Mouse (Mus musculus): ENCODE measurements around the gene Wfikkn2. TPM values are rescaled to one million over a fixed set of nuclear protein-coding genes. Genes with fewer than 3 reads are reported as not detected.

Gene Wfikkn2
- polyA plus RNA-seq, 1 experiment from 2014 or later = 3.4 TPM

GRCm38 (mm10) chr11:94199771-94200170 lies 46.0 kb downstream of the Wfikkn2 start:
- H3K27me3 ChIP-seq = no peaks in the 10 kb centered on the region
- no peak overlapping the region for H3K27ac ChIP-seq
- no peak overlapping the region for H3K4me3 ChIP-seq (replicated peaks)
- H3K9ac ChIP-seq = no peak overlapping the region
- no peaks in the 10 kb centered on the region for H3K9me3 ChIP-seq (replicated peaks)
- no peaks in the 10 kb centered on the region for H3K36me3 ChIP-seq
- no peak for ATAC-seq (replicated peaks; ENCODE audit: low FRiP score)
- no peak overlapping the region for H3K4me2 ChIP-seq
- WGBS = 87% methylated on average over 2 of the region's 2 CpGs
- 0 out of 2 replicates have a peak, but pooled peaks cover 2% of the 10 kb centered on the region for H3K4me1 ChIP-seq

GRCm38 (mm10) chr11:94198405-94199146 lies 47.2 kb downstream of the Wfikkn2 start:
- no peak overlapping the region for H3K4me3 ChIP-seq (replicated peaks)
- 83% methylated on average over 7 of the region's 7 CpGs for WGBS
- no peak overlapping the region for H3K9ac ChIP-seq
- no peak overlapping the region for H3K4me2 ChIP-seq
- H3K27me3 ChIP-seq = no peaks in the 10 kb centered on the region
- ATAC-seq (replicated peaks; ENCODE audit: low FRiP score) = no peak
- H3K9me3 ChIP-seq (replicated peaks) = no peaks in the 10 kb centered on the region
- H3K4me1 ChIP-seq = 0 out of 2 replicates have a peak, but pooled peaks cover 3% of the 10 kb centered on the region
- H3K36me3 ChIP-seq = no peaks in the 10 kb centered on the region
- no peak overlapping the region for H3K27ac ChIP-seq

- 0 out of 2 replicates have a peak, but pooled peaks cover 3% of the 10 kb centered on the region for H3K4me1 ChIP-seq
- no peaks in the 10 kb centered on the region for H3K27me3 ChIP-seq
- no peak overlapping the region for H3K4me3 ChIP-seq (replicated peaks)
- no peak overlapping the region for H3K4me2 ChIP-seq
- H3K27ac ChIP-seq = no peak overlapping the region
- 60% methylated on average over 3 of the region's 3 CpGs for WGBS
- no peak for ATAC-seq (replicated peaks; ENCODE audit: low FRiP score)
- H3K9ac ChIP-seq = no peak overlapping the region
- H3K9me3 ChIP-seq (replicated peaks) = no peaks in the 10 kb centered on the region
- no peaks in the 10 kb centered on the region for H3K36me3 ChIP-seq
Measured at GRCm38 (mm10) chr11:94196311-94196710, 49.5 kb downstream of the Wfikkn2 start.

- H3K4me2 ChIP-seq = no peak overlapping the region
- no peak for ATAC-seq (replicated peaks; ENCODE audit: low FRiP score)
- WGBS = 70% methylated on average over 2 of the region's 2 CpGs
Measured at GRCm38 (mm10) chr11:94193109-94193508, 52.7 kb downstream of the Wfikkn2 start.

GRCm38 (mm10) chr11:94190665-94191064 lies 55.1 kb downstream of the Wfikkn2 start:
- no peak for ATAC-seq (replicated peaks; ENCODE audit: low FRiP score)
- peak overlapping the region; percentile 72 for H3K27ac ChIP-seq
- H3K9ac ChIP-seq = no peak overlapping the region
- H3K4me1 ChIP-seq = peaks cover 18% of the 10 kb centered on the region; the same call in 1 of the 2 replicates
- H3K4me2 ChIP-seq = no peak overlapping the region
- no peaks in the 10 kb centered on the region for H3K27me3 ChIP-seq
- H3K9me3 ChIP-seq (replicated peaks) = no peaks in the 10 kb centered on the region
- H3K36me3 ChIP-seq = no peaks in the 10 kb centered on the region
- H3K4me3 ChIP-seq (replicated peaks) = no peak overlapping the region
- 79% methylated on average over 5 of the region's 5 CpGs for WGBS

More at GRCm38 (mm10) chr11:94193109-94193508, 52.7 kb downstream of the Wfikkn2 start:
- Histone ChIP-seq H3K9me3 (replicated peaks) (no peaks in the 10 kb centered on the region), H3K9ac (no peak overlapping the region), H3K36me3 (no peaks in the 10 kb centered on the region), H3K27ac (no peak overlapping the region), H3K4me1 (peaks cover 18% of the 10 kb centered on the region; the same call in 1 of the 2 replicates), H3K4me3 (replicated peaks) (no peak overlapping the region), H3K27me3 (no peaks in the 10 kb centered on the region)

- WGBS = 35% methylated on average over 10 of the region's 10 CpGs
- H3K9ac ChIP-seq = no peak overlapping the region
- ATAC-seq (replicated peaks; ENCODE audit: low FRiP score) = peak; percentile 87
Measured at GRCm38 (mm10) chr11:94189579-94189978, 56.2 kb downstream of the Wfikkn2 start.

More at GRCm38 (mm10) chr11:94189579-94189978, 56.2 kb downstream of the Wfikkn2 start:
- no peaks in the 10 kb centered on the region for H3K27me3 ChIP-seq
- no peak overlapping the region for H3K4me3 ChIP-seq (replicated peaks)
- H3K36me3 ChIP-seq = no peaks in the 10 kb centered on the region
- H3K27ac ChIP-seq = peak overlapping the region; percentile 72
- H3K4me2 ChIP-seq = no peak overlapping the region
- H3K4me1 ChIP-seq = peaks cover 15% of the 10 kb centered on the region; the same call in 1 of the 2 replicates
- no peaks in the 10 kb centered on the region for H3K9me3 ChIP-seq (replicated peaks)

Other genes starting within 250 kb of the Wfikkn2 start
- 35.1 and 37.2 TPM in 2 replicates for gene Spag9, start 249.9 kb downstream of the Wfikkn2 start, polyA plus RNA-seq (2015; fragmentation: Nextera tagmentation; extraction: Ambion mirVana)
- 36.6 and 40.8 TPM in 2 replicates for gene Tob1, start 34.6 kb downstream of the Wfikkn2 start, polyA plus RNA-seq (2015; fragmentation: Nextera tagmentation; extraction: Ambion mirVana)
- not detected in 2 replicates for gene Gm21885, start 35.9 kb upstream of the Wfikkn2 start, polyA plus RNA-seq (2015; fragmentation: Nextera tagmentation; extraction: Ambion mirVana)
- 127 and 131 TPM in 2 replicates for gene Luc7l3, start 76.0 kb upstream of the Wfikkn2 start, polyA plus RNA-seq (2015; fragmentation: Nextera tagmentation; extraction: Ambion mirVana)
- 14.8 and 15.4 TPM in 2 replicates for gene Ankrd40, start 82.0 kb upstream of the Wfikkn2 start, polyA plus RNA-seq (2015; fragmentation: Nextera tagmentation; extraction: Ambion mirVana)
- 3.4 and 6.0 TPM in 2 replicates for gene Abcc3, start 147.0 kb upstream of the Wfikkn2 start, polyA plus RNA-seq (2015; fragmentation: Nextera tagmentation; extraction: Ambion mirVana)
- 8.5 and 9.9 TPM in 2 replicates for gene Cacna1g, start 228.2 kb upstream of the Wfikkn2 start, polyA plus RNA-seq (2015; fragmentation: Nextera tagmentation; extraction: Ambion mirVana)
- 0.05 and 0.19 TPM in 2 replicates for gene Spata20, start 240.2 kb upstream of the Wfikkn2 start, polyA plus RNA-seq (2015; fragmentation: Nextera tagmentation; extraction: Ambion mirVana)